Mouse (Mus musculus) left cerebral cortex, postnatal 14 days (tissue): ENCODE data around the gene Atp10a. TPM values are rescaled to one million over a fixed set of nuclear protein-coding genes. Genes with fewer than 3 reads are reported as not detected.
A peak's percentile ranks its signal among the peaks of the same experiment; 100 is the strongest.

Experiments used
- DNase-seq, 2 experiments: peaks; one replicate each; pipeline ENCODE4 v3.0.0; 2021 to 2022; ENCODE audit warnings: low spot score in 2 of 2, mixed read lengths in 1 of 2
- intact Hi-C: fragments of 180-260 bp; cut with DNase I; formaldehyde crosslinking; loops from one replicate; pipeline ENCODE4 v1.15.1; 2025
- long read RNA-seq, 2 experiments: library from polyadenylated mRNA; stranded (forward); transcript quantifications; one replicate each; pipeline ENCODE4 v2.0.0; 2021
- total RNA-seq, 2 experiments: library from RNA; stranded (reverse); gene quantifications; 2 replicates each; pipeline ENCODE4 v1.2.3; 2021

Gene Atp10a
- total RNA-seq: 1 to 10 TPM; 5.9 to 6.3 TPM
- long read RNA-seq, experiment 1, full-length matches to known transcripts: 1 of 5 reads
- long read RNA-seq, experiment 1, partial matches to known transcripts: 1 of 5 reads
- long read RNA-seq, experiment 1, other reads (novel, unspliced or antisense): 3 of 5 reads
- long read RNA-seq, experiment 2, full-length matches to known transcripts: 2 of 5 reads
- long read RNA-seq, experiment 2, partial matches to known transcripts: 1 of 5 reads
- long read RNA-seq, experiment 2, other reads (novel, unspliced or antisense): 2 of 5 reads

DNA sequence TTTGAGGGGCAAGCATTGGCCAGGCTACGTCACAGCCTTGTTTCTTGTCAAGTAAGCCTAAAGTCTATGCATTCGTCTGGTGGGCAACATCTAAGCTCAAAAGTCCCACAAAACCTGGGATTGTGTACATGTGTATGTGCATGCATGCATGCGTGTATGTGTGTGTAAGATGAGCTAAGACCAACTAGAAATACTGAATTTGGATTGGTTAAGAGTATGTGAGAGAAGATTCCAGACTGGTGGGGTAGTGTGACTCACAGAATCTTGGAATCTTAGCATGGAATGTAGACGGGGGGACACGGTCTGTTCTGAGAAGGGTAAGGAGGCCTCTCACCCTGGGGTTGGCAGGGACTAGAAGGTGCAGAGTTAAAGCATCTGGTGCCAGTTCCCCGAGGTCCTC, at the start of gene Atp10a:
Atp10a (plus strand) TSS at position 301 of the 400 bp plus-strand sequence.
- intact Hi-C loops: no loop called here
- no peak for DNase-seq

DNA sequence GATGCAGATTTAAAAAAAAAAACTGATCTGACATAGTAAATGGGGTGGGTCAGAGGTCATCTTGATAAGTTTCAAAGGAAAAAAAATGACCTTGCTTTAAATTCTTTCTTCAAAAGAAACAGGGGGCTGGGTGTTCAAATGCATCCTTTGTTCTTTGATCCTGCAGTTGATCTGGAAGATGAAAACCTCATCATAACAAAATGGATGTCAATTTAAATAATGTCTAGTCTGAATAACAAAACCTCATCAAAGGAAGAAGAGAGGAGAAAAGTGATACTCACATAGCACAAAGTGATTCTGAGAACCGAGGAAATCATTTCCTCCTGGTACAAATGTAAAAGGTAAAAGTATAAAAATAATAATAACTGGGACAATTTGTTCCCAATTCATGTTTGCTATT, 37.9 kb upstream of the Atp10a start:
- DNase-seq: no peak
- intact Hi-C loops: no loop called here

DNA sequence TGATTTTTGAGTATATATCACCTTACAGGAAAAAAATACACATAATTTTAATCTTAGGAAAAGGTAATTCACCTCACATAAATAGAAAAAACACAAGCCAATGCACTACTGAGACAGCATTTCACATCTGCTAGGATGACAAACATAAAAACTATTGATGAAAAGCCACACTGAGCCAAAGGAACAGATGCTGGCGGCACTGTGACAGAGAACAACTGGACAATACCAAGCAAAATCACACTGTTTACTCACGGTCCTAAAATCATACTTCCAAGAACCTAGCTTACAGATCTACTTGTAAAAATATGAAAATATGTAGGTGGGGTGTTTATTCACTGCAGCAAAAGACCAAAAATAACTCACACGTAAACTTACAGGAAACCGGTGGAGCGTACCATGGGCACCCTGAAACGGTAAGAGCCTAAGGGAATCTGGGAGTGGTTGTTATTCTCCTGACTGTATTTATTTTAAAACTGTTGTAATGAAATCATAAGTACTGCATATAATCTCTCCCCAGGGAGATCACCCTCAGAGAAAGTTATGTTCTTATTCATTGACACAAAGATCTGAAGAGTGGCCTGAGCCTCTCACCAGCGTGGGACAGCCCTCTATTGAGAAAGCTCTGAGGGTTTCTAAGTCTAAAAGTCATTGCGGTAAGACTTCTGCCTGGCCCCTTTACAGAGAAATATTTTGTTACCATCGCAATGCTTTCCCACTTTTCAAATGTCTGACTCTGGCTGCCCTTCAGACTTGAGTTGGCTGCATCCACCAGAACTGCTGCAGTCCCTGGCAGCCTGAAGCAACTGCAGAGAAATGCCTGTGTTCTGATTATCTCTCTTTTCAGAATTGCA, 29.4 kb upstream of the Atp10a start:
- no peak for DNase-seq
- intact Hi-C loops: no loop called here

DNA sequence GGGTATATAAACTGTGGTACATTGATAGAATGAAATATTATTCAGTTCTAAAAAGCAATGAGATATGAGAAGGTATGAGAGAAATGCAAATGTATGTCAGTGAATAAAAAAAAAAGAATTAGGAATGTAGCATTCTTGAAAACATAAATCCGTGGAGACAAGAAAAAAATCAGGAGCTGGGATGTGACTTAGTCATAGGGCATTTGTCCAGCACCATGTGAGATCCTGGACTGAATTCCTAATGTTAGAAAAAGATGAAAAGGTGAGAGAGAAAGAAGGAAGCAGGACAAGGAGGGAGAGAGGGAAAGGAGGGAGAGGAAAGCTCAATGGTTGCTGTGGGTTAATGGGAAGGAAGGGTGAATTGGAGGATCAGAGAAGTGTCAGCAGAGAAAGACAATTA, 28.6 kb upstream of the Atp10a start:
- DNase-seq: no peak
- intact Hi-C loops: no loop called here

DNA sequence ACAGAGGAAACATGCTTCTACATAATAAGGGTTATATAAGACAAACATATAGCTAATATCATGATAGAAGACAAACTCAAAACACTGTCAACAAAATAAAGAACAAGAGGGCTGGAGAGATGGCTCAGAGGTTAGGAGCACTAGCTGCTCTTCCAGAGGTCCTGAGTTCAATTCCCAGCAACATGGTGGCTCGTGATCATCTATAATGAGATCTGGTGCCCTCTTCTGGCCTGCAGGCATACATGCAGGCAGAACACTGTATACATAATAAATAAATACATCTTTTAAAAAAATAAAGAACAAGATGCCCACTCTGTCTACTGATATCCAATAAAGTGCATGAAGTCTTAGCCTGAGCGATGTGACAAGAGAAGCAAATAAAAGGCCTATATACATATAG, 26.7 kb upstream of the Atp10a start:
- no peak for DNase-seq
- intact Hi-C loops: no loop called here

DNA sequence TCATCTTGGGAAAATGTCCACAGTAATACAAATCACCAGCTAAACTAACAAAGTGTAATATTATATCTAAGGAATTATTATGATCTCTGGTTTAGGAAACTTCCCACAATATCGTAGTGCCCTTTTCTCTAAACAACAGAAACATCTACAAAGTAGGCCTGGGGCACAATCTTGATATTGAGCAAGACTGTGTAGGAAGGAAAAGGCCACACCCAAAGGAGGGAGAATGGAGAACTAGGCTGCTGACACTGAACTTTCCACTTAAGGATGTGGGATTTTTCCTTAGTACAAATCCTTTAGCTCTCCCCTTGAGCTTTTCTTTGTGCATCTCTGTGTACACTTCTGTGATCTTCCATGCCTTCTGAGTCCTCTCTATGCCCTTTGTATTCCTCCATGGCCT, 22.3 kb upstream of the Atp10a start:
- intact Hi-C loops: no loop called here
- no peak for DNase-seq

DNA sequence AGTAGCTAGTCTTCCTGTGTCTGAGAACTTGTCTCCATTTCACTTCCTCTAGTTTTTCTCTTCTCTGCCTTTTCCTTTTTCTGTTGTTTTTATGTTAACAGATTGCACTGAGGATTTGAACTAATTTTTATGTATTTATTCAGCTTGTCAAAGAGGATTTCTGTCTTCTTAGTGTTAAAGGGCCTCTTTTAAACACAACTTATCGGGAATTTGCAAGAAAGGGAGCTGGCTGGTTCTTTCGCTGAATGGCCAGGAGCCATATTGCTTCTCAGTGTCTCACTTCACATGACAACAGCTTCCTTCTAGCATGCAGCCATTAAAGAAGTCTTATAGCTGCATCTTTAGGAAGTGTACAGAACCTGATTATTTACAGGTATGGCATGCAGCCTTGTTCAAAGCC, 16.3 kb upstream of the Atp10a start:
- no peak for DNase-seq

DNA sequence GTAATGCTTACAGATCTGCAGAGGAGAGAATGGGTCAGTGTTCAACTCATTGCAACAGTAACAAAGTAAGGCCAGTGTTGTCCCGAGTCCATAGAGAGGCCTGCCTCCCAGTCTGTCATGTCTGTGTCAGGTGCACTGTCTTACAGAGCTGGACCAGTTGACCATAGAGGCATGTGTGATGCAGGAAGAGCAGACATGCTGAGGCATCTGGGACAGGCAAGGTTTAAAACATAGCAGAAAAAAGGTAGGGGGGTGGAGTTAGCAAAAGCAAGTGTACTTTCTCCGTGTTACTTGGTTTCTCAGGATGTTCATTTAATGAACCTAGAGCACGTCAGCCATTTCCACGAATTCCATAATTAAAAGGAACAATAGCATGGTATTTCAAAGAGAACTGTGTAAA, 15.5 kb upstream of the Atp10a start:
- DNase-seq: no peak
- intact Hi-C loops: no loop called here

More for the DNA sequence above, 16.3 kb upstream of the Atp10a start:
- intact Hi-C loops: no loop called here

DNA sequence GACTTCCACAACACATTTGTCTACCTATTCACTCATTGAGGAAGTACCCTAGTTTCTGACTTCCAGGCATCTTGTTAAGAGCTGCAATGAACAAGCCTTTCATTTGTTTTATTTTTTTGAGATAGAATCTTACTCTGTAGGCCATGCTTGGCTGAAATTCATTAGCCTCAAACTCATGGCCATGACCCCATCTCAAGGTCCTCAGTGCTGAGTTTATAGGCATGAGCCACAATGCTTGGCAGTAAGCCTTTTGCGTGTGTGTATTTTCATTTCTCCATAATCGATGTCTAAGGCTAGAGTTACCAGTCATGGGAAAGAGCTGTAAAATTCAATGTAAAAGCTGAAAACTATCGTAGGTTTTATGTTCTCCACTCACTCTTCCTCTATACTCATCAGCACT, 14.1 kb upstream of the Atp10a start:
- DNase-seq: no peak
- intact Hi-C loops: no loop called here

DNA sequence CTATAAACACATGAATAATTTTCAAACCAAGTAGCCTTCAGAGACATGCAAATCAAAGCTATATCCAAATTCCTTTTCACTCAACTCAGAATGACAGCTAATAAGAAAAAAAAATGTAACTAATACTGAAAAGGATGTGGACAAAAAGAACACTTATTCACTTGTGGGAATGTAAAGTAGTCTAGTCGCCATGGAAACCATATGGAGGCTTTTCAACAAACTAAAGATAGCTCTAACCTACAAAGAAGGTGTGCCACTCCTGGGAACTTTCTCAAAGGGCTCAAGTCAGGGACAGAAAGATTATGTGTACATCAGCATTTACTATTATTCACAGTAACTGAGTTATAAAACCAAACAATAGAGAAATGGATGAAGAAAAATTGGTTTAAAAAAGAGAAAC, 8.6 kb upstream of the Atp10a start:
- no peak for DNase-seq
- intact Hi-C loops: no loop called here

DNA sequence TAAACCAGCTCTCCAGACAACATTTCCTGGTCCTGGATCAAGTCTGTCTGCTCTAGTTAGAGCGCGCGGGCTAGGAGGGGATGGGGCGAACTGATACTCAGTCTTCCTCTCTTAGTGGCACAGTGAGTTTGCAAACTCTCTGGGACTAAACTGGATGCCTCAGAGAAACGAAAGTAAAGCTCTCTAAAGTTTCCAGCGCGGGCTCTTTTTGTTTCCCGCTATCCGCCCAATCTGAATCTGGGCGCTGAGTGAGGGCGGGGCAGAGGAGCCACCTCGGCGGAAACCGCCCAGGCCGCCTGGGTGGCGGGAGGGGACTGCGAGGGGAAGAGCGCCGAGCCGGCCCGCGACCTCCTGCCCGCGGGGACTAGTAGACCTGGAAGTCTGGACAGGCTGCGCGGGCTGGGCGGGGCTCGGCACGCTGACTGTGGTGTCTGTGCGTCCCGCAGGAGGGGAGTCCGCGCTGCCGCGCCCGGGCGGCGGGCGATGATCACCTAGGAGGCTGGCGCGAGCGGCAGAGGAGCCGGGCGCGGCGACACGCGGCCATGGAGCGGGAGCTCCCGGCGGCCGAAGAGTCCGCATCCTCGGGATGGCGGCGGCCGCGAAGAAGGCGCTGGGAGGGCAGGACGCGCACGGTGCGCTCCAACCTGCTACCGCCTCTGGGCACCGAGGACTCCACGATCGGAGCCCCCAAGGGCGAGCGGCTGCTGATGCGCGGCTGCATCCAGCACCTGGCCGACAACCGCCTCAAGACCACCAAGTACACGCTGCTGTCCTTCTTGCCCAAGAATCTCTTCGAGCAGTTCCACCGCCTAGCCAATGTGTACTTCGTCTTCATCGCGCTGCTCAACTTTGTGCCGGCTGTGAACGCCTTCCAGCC, 2.2 kb downstream of the Atp10a start:
- peak in 1 of 2 experiments; percentile 23 for DNase-seq
- intact Hi-C loops: no loop called here

DNA sequence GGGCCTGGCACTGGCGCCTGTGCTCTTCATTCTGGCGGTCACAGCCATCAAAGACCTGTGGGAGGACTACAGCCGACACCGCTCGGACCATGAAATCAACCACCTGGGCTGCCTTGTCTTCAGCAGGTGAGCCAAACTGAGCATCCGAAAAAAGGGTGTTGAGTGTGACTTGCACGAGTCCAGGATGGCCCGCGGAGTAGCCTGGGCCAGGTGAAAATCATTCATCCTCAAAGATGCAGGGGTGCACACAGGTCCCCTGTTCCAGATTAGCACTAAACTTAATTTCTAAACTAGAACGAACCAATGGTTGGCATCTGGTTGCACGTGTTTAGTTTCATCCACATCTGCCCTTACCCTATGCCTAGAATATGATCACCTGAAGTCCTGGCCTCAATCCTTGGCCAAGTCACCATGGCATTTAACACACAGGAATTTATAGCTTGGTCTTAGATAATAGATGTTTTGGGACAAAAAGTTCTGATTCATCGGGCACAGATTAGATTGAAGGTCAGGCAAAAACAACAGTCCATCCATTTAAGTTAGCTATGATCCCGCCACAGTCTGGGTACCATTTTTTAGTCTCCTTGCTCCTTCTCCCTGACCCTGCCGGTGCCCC, 2.9 kb downstream of the Atp10a start:
- DNase-seq: no peak
- intact Hi-C loops: no loop called here

DNA sequence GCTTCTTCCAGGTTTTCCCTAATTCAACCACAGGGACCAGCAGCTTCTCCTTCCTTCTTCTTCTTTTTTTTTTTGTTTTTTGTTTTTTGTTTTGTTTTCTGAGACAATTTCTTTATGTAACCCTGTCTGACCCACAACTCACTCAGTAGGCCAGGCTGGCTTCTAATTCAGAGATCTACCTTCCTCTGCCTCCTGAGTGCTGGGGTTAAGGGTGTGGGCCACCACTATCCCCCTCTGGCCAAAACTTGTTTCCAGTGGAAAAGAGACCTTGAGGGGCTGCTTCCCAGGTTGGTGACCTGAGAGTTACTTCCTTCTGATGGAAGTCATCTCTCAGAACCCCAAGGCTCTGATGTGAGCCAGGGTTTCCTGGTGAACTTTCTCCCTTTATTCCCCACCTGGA, 4.1 kb downstream of the Atp10a start:
- intact Hi-C loops: loop anchor here (10.0 kb wide), 1 partner anchor 85 kb away; no protein-coding TSS in a partner anchor
- DNase-seq: no peak

DNA sequence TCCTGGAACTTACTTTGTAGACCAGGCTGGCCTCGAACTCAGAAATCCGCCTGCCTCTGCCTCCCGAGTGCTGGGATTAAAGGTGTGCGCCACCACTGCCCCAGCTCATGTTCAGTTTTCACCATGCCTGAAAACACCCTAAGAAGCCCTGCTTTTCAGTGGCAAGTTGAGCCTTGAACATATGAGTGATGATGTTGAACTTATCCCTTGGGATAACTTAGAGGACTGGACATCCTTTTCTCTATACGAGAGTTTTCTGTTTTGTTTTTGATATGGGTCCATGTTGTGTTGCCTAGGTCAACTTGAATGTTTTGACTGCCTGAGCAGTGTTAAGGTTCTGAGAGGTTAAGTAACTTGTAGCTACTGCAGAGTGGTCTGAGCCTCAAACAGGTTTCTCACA, 4.7 kb downstream of the Atp10a start:
- intact Hi-C loops: loop anchor here (10.0 kb wide), 1 partner anchor 84 kb away; no protein-coding TSS in a partner anchor
- no peak for DNase-seq

DNA sequence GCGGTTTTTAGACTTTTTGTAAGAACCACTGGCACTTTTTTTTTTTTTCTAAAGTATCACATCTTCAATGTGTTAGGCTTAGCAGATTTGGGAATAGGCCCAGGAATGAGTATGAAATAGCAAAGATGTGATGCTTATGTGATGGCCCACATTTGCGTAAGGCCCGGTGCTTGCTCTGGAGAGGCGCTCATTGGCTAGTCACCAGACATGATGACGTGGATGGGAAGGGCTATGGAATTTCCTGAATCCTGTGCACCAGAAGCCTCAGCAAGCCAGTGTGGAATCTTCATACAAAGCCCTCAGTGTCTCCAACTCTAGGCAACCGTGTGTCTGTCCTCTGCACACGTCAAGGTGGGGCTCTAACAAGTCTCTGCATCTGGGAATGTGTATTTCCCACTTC, 5.1 kb downstream of the Atp10a start:
- DNase-seq: no peak
- intact Hi-C loops: loop anchor here (10.0 kb wide), 1 partner anchor 84 kb away; no protein-coding TSS in a partner anchor

DNA sequence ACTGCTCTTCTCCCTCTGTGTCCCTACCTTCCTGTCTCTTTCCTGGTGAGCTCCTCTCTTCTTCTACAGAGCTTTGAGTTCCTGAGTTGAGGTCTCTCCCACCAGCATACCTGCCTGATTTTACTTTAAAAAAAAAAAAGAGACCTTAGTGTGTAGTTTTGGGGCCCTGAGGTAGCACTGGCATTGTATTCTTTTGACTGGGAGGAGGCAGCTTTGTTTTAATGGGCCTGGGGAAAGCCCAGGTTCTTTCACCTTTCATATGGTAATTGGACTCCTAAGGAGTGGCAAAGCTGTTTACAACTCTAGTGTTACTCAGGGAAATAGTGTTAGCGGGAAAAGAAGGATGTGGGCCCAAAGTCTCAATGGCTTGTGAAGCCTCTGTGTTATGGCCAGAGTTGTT, 12.7 kb downstream of the Atp10a start:
- no peak for DNase-seq
- intact Hi-C loops: loop anchor here (10.0 kb wide), 1 partner anchor 76 kb away; no protein-coding TSS in a partner anchor

DNA sequence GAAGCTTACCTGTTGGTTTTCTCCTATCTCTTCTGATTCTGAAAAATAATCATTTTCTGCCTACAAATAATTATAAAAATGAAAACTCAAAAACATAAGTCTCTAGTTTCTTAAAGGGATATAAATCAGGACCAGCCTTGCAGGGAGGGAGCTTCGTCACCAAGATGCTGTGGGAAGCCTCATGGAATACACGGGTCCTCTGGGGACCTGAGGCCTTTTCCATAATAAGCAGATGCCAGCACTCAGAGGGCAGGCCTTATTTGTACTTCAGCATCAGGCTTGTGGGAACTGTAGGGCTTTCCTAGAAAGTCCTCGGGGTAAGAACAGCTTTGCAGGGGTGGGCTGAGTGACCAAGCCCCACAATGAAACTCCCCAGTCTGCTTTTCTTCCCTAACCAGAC, 20.1 kb downstream of the Atp10a start:
- no peak for DNase-seq

DNA sequence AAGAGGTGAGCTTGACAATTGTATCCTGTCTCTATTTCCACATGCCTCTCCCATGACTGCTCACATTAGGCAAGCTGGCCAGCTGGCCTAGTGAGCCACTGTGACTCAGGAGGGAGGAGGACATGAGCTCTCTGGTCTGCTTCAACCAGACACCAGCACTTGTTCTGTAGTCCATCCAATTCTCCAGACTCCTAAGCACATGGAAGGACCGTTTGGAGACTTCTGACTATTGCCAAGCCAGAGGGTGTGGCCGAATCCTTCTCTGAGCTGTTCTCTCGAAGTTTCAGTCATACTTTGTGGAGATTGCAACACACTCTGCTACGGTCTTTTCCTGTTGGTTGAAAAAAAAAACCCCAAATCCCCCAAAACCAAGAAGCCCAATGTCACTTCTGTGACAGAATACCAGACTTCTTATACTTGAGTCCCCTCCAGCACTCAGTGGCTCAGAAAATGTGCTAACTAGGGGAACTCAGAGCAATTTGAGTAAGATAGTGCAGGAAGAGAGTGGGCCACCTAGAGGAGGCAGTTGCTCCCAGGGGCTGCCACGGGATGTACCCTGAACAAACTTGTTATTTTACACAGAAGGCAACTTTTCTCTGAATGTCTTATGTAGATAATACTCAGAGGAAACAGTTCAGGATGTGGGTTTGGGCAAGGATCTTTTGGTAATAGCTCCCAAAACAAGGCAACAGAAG, 21.3 kb downstream of the Atp10a start:
- no peak for DNase-seq
- intact Hi-C loops: no loop called here

More for the DNA sequence above, 20.1 kb downstream of the Atp10a start:
- intact Hi-C loops: no loop called here

DNA sequence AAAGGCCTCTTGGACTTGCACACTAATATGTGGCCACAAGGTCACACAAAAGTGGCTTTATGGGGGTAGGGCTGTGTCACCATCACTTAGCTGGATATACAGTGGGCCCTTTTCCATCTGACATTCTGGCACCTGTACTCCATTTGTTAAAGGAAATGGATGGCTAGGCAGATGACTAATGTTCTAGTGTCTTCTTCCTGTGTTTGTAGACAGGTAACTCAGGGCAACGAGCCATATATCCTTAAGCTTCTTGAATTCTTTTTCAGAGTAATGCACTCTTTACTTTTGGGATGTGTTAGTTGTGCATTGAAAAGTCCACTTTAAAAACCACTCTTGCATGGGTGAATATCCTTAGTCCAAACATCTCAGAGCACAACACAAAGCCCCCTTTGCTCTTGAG, 30.0 kb downstream of the Atp10a start:
- intact Hi-C loops: no loop called here

More for the DNA sequence above, 30.0 kb downstream of the Atp10a start:
- DNase-seq: no peak
